Mouse (Mus musculus): ENCODE measurements around the gene Slc30a10.

The Slc30a10 gene

GRCm38 (mm10) chr1:185469551-185470021, 14.9 kb downstream of the Slc30a10 start:
- no peak for DNase-seq

GRCm38 (mm10) chr1:185472025-185472720, 17.5 kb downstream of the Slc30a10 start:
- DNase-seq: no peak

- DNase-seq: no peak
These were observed 18.1 kb downstream of the Slc30a10 start for GRCm38 (mm10) chr1:185472730-185473129.

GRCm38 (mm10) chr1:185473437-185473836, 18.8 kb downstream of the Slc30a10 start:
- no peak for DNase-seq

GRCm38 (mm10) chr1:185479861-185480260, 25.2 kb downstream of the Slc30a10 start:
- no peak for DNase-seq

GRCm38 (mm10) chr1:185482001-185482761, 27.5 kb downstream of the Slc30a10 start:
- DNase-seq: no peak

- no peak for DNase-seq
These were observed 28.1 kb downstream of the Slc30a10 start for GRCm38 (mm10) chr1:185482762-185483161.

GRCm38 (mm10) chr1:185483356-185484057, 28.9 kb downstream of the Slc30a10 start:
- DNase-seq: no peak

- no peak for DNase-seq
These were observed 29.6 kb downstream of the Slc30a10 start for GRCm38 (mm10) chr1:185484281-185484680.

GRCm38 (mm10) chr1:185489893-185490292, 35.2 kb downstream of the Slc30a10 start:
- DNase-seq: no peak

GRCm38 (mm10) chr1:185490603-185491002, 36.0 kb downstream of the Slc30a10 start:
- no peak for DNase-seq

GRCm38 (mm10) chr1:185493439-185494034, 38.9 kb downstream of the Slc30a10 start:
- no peak for DNase-seq

- DNase-seq: no peak
These were observed 42.3 kb downstream of the Slc30a10 start for GRCm38 (mm10) chr1:185496791-185497460.

GRCm38 (mm10) chr1:185500602-185501001, 46.0 kb downstream of the Slc30a10 start:
- no peak for DNase-seq

GRCm38 (mm10) chr1:185501801-185502340, 47.2 kb downstream of the Slc30a10 start:
- DNase-seq: no peak

- no peak for DNase-seq
These were observed 47.9 kb downstream of the Slc30a10 start for GRCm38 (mm10) chr1:185502550-185502949.

GRCm38 (mm10) chr1:185509042-185509441, 54.4 kb downstream of the Slc30a10 start:
- no peak for DNase-seq

- DNase-seq: no peak
These were observed 56.7 kb downstream of the Slc30a10 start for GRCm38 (mm10) chr1:185511306-185511705.

- no peak for DNase-seq
These were observed 60.9 kb downstream of the Slc30a10 start for GRCm38 (mm10) chr1:185515526-185515979.

GRCm38 (mm10) chr1:185516041-185516440, 61.4 kb downstream of the Slc30a10 start:
- DNase-seq: no peak

GRCm38 (mm10) chr1:185517566-185517965, 62.9 kb downstream of the Slc30a10 start:
- peak in 1 of 2 experiments; percentile 3 for DNase-seq

All from lung, adult 18-20 months (tissue).